Mouse (Mus musculus) adrenal gland, adult 2 months (tissue): Measurements from ENCODE around the gene Plau. TPM values are rescaled to one million over a fixed set of nuclear protein-coding genes. Genes with fewer than 3 reads are reported as not detected.

Experiments used
- DNase-seq: peaks from one replicate; pipeline ENCODE4 v3.0.0; 2021
- long read RNA-seq: library from polyadenylated mRNA; stranded (forward); transcript quantifications from one replicate; pipeline ENCODE4 v2.0.0, GENCODE M21; 2021
- polyA plus RNA-seq: library from polyadenylated mRNA; depleted of rRNA; stranded (reverse); fragments of >200 nt; gene quantifications from 2 replicates; pipeline ENCODE4 v1.2.3, GENCODE M21; 2012; rRNA removed
- total RNA-seq, 2 experiments: library from RNA; stranded (reverse); gene quantifications; 2 replicates each; pipeline ENCODE4 v1.2.3; 2021

Gene Plau
- total RNA-seq (10 to 100 TPM; 31.2 to 64.4 TPM), polyA plus RNA-seq (1.8 and 1.9 TPM in 2 replicates)
- long read RNA-seq, partial matches to known transcripts = 0 of 3 reads
- long read RNA-seq, other reads (novel, unspliced or antisense) = 1 of 3 reads

DNA sequence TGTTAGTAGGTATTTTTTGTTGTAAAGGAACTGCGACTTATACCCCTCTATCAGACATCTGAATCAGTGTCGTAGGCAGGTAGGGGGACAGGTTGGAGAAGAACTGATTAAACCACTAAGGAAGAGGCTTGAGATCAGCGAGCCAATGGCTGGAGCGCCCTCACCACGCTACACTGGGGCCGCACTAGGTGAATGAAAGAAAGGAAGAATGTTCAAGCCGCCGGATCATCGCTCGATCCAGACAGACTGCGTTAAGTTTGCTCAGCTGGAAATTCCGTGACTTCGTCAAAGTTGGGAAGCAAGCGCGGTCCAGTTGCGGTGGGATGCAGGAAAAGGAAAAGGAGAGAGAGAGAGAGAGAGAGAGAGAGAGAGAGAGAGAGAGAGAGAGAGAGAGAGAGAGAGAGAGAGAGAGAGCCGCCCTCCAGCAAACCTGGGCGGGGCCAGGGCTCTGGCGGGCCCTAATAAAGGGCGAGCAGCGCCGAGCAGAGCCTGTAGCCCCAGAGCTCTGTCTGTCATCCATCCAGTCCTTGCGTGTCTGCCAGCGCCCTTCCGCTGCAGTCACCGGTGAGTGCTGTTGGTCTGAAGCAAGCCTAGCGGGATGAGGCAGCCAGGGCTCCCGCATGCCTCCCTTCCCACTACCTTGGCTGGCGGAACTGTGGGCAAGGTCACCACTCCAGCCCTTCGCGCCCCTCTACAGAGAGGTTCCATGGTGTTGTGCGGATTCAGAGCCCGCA is at the start of gene Plau:
Gene Plau, plus strand, starts transcription at position 490 of the 734 bp plus-strand sequence.
- DNase-seq = peak; percentile 89

DNA sequence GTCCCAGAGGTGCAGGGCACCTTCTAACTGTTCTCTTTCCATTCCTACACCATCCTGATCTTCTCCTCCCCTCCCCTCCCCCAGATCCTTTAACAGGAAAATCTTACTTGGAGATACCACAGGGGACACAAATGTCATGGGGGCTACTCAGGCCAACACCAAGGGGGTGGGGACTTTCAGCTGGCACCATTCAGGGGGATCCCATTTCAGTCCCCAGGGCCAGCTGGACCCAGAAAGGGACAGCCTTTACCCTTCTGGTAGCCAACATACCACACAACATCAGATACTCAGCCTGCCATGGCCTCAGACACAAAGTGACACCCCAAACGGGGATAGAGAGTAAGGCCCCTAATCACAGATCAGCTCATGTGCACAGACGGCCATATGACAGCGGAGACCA is 48.3 kb upstream of the Plau start:
- no peak for DNase-seq

DNA sequence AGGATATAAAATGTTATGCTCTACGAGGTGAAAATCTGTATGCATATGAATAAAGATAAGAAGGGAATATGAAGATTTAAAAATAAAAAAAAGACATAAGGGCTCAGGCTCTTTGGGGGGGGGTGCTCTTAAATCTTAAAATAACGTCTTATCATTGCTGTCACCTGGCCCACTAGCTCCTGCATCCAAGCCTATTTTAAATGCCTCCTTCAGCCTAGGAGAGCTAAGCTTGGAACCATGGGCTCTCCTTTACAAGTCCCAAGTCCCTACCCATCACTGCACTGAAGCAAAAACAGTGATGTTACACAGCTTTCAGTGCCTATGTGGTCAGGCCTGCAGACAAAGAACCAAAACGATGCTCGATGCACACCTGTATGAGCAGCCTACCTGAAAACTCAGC is 46.9 kb upstream of the Plau start:
- no peak for DNase-seq

DNA sequence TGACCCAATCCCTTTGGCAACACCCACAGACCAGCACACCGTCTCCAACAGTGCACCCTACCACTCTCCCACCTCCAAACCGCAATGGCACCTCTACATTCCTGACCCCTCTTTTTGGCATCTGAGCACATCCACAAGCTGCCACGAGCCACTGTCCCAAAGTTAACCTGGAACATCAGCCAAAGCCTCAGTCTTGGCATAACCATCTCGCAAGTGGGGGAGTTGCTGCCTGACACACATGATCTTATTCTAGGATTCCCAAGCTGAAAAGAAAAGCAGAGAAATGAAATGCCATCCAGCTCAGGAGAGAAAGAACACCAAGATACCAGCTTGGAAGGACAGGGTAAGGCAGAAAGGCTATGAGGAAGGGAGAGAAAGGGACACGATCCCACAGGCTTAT is 46.0 kb upstream of the Plau start:
- DNase-seq = no peak

DNA sequence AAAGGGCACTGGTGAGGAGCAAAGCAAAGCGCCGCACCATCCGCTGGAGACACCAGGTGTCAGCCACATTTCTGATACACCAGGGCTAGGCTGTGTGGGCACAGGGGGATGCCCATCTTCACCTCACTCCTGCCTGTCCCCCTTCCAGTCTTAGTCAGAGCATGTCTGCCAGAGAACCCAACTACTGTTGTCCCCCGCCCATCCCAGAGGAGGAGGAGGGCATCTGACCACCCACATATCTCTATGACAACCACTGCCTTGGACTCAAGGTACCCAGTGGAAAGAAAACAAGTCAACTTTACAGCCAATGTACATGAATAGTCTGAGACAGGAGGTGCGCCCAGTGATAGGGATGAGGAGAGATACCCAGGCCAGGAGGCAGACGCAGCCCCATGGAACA is 45.5 kb upstream of the Plau start:
- DNase-seq = no peak

DNA sequence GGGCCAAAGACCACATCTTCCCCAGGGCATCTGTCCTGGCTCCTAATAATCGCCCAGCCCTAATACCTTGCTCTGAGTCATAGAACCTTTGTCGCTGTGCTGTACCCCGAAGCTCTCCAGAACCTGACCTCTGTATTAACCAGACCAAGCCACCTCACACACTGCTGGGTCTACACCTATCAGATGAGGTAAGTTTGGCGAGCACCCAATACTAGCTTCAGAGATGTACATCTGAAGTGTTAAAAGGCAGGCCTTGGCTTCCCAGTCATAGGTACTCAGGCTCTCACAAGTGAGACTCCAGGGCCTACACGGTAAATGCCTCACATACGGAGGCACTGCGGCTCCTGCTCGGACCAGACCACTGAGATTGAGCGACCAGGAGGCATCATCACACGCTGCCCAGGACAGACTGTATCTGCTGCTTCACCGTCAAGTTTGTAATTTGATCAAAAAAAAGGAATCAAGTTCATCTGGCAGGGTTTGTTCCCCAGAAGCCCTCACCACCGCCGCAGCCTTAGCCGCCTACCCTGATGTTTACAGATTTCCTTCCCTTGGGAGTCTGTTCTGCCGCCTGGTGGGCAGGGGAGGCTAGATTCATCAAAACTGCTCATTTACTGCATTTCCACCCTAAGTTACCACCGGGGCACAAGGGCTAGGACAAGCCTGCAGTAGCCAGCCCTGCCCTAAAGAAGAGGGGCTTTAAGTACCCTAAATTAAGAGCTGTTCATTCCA is 44.8 kb upstream of the Plau start:
- peak; percentile 1 for DNase-seq

DNA sequence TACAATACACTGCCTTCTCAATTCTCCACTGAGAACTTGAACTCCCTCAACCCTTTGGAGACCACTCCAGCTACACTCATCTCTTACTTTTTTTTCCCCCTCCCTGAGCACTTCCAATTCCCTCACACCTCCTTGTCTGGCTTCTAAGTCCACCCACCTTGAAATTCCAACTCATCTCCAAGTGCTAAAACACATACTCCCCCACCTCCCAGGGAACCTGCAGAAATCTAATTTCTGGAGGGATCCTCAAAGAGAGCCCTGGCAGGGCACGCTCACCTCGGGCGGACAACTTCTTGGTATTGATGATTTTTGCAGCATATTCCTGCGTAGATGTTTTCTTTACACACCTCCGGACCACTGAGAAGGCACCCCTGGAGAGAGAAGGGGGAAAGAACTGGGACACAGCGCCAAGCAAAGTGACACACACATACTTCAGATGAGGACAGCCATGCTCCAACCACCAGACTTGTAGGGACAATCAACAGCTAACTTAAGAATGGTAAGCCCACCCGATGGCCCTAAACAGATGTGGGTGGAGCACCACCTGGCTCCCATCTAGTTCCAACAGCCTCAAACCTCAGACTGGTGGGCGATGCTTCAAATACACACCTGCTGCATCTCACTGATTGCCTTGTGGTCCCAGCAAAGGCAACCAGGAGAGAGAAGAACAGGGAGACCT is 44.1 kb upstream of the Plau start:
- no peak for DNase-seq

DNA sequence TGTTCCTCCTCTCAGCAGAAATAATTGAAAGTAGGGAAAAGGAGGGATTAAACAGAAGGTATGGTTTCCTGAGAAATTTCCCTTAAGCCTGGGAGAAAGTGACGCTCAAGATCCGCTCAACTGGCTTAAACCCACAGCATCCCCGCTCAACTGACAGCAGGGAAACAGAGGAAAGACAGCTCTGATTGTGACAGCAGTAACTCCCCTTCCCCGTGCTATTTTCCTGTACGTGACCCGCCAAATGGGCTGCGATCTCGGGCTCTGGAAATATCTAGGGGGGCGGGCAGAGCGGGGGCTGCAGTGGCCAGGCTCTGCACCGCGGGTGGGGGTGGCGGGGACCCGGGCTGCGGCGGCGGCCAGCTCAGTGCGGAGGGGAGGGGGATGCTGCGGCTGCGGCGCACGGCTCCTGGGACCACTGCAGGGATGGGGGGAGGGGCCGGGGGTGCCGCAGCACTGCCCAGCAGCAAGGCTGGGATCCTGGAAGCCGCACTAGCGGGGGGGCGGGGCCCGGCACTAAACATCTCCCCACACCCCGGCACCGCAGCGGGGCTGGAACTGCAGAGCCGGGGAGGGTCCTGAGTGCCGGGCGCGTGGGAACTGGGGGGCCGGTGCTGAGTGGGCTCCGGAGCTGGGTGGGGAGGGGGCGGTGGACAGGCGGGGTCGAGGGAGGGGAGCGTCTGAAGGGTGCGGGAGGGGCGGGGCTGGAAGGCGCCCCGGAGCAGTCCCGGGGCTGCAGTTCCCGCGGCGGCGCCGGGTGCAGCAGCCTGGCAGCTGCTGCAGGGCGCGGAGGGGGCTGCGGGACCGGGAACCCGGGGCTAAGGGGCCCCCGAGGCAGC is 43.3 kb upstream of the Plau start:
- DNase-seq = peak; percentile 54

DNA sequence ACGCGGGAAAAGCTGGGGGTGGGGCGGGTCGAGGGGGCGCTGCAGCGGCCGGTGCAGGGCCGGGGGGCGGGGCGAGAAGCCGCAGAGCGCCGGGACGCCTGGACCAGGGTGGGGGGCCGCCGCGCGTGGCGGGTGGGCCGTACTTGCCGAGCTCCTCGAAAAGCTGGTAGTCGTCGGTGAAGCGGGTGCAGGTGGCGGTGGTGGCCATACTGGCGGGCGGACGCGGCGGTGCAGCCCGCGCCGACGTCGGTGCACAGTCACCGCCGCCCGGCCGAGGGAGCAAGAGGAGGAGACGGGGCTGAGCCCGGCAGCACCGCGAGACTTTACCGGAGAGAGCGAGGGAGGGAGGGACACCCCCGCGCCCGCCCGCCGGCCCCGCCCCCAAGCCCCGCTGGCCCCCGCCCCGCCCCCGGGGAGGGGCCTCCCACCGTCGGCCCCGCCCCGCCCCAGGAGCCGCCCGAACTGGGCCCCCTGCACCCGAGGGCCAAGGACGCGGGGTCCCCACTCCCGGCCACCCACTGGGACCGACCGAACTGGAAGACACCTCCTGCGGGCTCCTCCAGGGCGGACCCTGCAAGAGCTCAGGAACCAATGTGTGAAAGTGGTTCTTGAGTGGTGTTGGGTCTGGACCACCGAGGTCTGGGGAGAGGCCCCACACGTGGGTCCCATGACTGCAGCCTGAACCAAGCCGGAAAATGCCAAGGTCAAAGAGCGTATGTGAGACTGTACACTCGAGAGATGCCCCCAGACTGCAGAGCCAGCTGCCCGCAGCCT is 42.5 kb upstream of the Plau start, which contains the start of gene Camk2g:
Gene Camk2g, minus strand, starts transcription at position 331 of the 774 bp plus-strand sequence.
- DNase-seq = peak; percentile 93

DNA sequence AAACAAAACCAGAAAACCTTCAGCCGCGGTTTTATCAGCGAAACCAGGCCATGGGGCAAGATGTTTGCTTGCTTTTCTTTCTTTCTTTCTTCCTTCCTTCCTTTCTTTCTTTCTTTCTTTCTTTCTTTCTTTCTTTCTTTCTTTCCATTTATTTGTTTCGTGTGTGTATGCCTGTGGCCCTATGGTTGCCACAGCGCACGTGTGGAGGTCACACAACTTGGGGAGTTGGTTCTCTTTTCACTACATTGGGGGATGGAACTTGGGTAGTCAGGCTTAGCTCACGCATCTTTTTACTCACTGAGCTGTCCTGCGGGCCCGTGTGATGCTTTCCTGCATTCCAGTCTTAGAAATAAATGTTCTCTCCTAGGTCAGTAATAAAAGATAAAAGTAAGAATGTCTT is 41.9 kb upstream of the Plau start:
- peak; percentile 24 for DNase-seq

DNA sequence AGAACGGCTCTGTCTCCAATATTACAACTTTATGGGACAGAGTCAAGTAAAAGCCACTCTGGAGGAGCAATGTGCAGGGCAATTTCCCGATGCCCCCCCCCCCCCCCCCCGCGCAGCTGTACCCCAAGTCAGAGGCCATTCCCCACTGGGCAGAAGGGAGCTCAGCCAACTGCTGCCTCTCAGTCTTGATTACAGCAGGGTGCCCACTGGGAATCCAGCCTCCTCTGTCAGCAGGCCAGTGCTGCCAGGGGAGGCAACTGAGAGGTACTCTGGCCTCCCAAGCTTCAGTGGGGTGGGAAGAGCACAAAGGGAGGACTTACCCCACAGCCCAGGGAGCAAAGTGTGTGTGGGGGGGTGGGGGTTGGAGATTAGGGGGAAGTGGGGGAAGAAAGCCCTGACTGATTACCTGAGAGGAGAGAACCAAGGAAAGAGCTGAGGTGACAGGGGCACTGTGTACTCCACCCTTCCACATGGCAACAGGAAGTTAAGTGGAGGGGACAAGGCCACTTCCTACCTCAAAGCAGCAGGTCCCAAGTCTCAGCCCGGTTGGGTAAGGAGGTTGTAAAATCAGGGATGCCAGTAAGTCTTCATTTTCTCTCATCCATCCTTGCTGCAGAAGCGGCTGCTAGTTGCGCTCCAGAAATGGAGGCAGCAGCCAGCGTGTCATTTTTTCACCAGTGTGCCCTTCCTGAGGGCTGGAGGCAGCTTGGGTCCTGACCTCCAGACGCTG is 40.9 kb upstream of the Plau start:
- DNase-seq = peak; percentile 15

DNA sequence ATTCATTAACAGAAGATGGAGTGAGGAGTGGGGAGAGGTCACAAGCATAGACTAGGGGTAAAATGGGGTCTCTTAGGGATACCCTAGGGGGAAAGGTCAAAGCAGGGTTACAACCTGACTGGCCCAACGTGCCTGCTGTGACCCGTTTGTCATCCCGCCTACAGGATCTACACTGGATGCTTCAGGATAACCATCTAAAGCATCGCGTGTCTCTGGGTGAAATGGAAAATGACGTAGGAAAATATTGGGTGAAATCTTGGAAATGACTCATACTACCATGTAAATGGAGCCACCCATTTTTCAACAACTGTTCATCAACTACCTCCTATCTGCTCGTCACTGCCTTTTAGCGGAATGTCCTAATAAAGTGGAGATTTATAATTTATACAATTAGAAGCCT is 40.3 kb upstream of the Plau start:
- DNase-seq = peak; percentile 1

DNA sequence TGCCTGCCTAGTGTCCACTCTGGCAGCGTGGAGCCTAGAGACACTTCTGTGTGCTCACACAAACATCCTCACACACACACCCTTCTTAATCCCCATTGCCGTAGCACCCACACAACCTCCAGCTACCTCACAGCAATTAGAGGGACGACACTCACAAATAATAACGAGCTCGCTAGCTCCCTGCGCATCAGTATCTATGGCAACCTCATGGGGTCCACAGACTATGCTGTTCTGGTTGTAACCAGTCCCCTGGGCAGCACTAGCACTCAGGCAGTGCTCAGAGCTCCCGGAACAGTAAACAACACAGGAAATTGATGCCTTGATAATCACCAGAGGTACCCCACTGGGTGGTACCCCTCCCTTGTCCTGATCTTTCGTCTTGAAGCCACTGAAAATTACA is 39.8 kb upstream of the Plau start:
- DNase-seq = no peak

DNA sequence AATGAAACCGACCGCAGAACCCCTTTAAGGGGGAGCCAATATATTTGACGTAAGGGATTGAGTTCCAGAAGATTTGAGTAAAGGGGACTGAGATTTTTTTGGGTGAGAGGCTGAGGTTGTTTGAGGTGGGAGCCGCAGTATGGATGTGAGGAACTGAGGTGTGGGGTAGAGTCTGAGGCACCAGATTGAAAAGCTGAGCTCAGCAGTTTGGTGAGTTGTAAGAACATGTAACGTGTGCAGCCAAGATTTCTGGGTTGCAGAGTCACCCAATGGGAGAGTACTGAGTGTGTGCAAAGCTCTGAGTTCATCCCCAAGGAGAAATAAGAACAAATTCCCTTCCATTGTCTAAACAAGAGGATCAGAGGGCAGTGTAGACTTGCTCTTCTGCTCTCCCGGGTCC is 38.2 kb upstream of the Plau start:
- DNase-seq = no peak

DNA sequence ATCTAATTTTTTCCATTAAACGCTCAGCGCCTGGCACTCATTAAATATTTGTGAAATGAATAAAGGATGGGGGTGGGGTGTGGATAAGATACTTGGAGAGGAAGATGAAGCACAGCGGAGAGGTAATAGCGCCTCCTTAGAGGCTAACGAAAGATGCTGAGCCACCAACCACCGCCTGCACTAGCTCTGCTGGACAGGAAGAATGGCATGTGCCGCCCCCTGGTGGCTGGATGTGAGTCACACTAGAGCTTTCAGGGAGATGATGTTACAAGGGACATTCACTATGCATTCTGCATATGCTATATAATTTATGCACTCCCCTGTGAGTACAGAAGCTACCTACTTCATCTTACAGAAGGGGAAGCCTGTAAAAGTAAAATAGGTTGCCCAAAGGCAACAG is 37.7 kb upstream of the Plau start:
- peak; percentile 89 for DNase-seq

DNA sequence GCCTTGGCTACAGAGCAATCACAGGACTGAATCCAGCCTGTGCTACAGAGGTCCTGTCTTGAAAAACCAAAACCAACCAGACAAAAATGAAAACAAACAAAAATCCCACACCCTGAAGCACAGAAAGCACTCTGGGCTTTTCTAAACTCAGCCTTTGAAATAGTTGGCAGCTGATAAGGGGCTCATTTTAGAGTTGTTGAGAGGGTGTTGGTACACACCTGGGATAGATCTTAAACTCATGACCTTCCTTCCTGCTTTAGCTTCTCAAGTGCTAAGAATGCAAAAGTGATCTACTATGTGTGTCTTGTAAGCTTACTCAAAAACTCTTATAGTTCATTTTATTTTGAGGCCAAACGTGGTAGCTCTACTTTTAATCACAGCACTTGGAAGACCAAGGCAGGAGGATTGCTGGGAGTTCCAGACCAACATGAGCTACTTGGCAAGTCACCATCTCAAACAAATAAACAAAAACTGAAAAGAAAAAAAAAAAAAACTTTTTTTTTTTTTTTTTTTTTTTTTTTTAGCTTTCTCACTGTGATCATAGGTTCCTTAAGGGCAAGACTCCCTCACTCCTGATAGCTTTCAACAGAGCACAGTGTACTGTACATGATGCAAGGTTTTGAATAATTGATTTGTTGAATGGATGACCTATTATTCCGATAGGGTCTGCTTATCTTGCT is 33.4 kb upstream of the Plau start:
- no peak for DNase-seq

DNA sequence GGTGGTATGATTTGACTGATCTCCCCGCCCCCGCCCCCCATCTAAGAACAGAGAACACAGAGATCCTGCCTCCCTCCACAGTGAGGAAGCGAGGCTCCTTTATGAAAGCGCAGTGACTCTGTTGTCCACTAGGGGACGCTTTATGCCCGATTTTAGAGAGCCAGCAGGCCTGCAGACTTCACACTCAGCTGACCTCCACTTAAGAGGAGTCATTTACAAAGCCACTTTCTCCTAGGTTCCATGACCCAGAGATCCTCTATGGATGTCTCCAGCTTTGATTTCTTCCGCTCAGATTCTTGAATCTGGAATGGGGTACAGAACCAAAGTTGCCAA is 32.9 kb upstream of the Plau start:
- peak; percentile 79 for DNase-seq

DNA sequence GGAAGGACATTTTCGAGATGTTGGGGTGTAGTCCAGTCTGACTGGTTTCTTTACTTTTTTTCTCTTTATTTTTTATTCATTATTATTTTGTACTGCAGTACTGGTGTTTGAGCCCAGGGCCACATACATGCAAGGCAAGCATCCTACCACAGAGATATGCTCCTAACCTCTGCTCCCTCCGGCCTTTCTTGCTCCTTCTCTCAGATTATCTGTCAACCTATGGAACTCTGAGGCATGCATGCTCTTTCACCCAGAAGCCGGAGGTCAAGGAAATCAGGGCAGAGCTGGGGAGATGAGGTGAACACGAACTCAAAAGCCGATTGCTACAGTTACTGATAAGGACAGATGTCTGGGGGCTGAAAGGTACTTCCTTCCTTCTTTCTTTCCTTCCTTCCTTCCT is 32.0 kb upstream of the Plau start:
- no peak for DNase-seq

DNA sequence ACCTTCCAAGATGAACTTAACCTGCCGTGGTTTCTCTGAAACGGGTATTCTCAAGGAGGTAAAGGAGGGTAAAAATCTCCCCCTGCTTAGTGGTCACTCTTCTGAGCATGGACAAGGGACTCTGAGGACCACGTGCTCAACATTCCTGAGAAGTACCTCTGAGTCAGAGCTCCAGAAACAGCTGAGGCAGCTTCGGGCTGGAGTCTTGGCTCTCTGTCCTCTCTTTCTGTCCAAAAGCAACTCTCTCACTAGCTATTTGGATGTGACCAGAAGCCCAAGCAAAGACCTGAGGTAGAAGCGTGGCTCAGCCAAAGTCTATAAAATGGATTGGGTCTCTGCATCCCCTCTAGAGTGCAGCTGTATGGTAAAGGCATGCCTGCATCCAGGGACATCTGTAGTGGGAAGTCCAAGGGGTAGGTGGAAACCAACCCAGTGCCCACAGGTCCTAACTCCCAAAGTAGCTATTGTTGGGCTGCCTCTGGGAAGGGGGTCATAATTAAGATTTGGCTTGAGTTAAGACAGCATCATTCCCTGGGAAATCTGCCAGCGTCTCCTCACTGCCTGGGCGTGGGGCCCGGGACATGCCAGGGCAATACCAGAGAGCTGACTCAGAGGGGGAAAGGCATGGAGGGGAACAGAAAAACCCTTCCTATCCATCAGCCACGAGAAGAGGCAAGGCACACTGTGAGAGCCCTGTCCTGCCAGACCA is 31.3 kb upstream of the Plau start:
- peak; percentile 95 for DNase-seq
